Mouse (Mus musculus): ENCODE results near the gene Nicn1. TPM values are rescaled to one million over a fixed set of nuclear protein-coding genes. Genes with fewer than 3 reads are reported as not detected.
"Not testable (repeated sequence)": the region's sequence is repeated elsewhere in the genome, so short reads cannot be mapped to it uniquely, and the experiment has no call there.

Gene Nicn1
- total and polyA plus RNA-seq, 3 experiments: 17.5 to 24.9 (median 18.8) TPM

DNA sequence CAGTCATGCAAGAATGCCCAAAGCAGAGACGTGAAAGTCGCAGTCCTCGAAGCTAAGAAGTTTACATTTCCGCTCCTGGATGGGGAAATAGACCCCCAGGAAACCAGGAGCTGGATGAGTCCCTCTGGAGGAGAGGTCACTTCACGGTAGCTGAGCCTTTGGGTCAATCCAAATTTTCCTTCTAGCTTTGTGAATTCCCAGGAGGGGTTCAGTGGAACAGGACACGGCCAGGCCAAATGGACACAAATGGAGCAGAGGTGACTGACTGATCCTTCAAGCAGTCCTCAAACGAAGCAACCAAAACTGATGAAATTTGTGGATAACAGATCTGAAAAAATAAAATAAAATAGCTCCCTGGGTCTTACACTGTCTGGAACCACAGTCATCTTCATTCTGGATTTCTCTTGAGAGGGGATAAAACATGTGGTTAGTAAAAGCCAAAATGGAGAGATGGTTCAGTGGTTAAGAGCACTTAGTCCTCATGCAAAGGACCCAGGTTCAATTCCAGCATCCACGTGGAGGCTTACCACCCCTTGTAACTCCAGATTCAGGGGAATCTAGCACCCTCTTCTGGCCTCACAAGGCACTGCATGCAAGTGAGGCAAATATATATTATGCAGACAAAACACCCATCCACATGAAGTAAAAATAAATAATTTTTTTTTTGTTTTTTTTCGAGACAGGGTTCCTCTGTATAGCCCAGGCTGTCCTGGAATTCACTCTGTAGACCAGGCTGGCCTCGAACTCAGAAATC lies 11.4 kb upstream of the Nicn1 start:
- peak; percentile 47 for DNase-seq

DNA sequence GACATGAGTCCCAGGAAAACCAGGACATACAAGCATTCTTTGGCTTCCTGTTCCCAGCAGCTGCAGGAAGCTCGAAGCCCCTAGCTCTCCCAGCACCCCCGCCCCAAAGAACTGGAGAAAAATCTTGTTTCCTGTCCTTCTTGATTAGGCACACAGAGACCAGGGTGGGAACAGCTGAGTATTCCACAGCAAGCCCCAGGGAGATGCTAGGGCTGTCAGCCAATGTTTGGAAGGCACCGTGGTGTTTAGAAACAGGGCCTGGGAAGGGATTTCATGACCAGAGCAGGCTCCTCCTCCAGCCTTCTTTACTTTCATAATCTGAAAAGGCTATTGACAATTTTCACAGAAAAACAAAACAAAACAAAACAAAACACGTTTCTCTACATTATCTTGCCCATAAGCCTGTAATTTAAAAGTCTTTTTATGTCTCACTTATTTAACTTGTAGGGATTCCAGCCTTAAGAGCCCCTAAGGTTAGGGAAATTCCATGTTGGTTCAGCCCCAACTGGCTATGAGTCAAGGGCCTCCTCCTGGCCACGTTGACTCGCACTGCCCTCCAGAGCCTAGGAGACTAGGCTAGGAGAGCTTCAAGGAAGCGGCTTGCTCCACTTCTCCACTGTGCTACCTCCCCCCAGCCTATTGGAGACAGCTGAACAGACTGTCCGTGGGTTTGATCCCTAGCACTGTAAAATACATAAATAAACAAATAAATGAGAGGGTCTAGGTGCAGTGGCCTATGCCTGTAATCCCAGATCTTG lies 10.0 kb upstream of the Nicn1 start:
- DNase-seq: peak; percentile 77

DNA sequence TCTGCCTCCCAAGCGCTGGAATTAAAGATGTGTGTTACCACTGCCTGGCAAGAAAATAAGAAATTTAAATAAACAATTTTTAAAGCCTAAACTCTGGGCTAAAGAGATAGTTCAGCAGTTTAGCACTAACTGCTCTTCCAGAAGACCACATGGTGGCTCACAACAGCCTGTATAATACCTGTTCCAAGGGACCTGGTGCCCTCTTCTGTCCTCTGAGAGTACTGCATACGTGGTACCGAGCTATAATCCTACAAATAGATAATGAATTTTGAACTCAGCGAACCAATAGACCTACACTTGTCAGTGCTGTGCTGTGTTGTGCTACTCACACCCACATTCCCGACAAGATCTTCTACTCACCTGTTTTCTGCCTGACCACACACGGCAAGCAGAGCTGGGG lies 5.8 kb upstream of the Nicn1 start:
- DNase-seq: peak; percentile 72

DNA sequence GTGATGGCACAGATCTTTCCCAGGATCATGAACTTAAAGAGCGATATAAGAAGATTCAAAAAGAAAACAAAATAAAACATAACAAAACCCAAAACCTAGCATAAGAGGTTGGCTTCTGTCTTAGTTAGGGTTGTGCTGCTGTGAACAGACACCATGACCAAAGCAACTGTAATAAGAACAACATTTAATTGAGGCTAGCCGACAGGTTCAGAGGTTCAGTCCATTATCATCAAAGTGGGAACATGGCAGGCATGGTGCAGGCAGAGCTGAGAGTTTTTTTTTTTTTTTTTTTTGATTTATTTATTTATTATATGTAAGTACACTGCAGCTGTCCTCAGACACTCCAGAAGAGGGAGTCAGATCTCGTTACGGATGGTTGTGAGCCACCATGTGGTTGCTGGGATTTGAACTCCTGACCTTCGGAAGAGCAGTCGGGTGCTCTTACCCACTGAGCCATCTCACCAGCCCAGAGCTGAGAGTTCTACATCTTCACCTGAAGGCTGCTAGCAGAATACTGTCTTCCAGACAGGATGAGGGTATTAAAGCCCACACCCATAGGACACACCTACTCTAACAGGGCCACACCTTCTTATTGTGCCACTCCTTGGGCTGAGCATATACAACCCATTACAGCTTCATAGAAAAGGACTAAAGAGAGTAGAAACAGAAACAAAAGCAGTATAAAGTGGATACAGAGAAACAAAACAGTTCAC lies 2.5 kb upstream of the Nicn1 start:
- not testable (repeated sequence) for DNase-seq

DNA sequence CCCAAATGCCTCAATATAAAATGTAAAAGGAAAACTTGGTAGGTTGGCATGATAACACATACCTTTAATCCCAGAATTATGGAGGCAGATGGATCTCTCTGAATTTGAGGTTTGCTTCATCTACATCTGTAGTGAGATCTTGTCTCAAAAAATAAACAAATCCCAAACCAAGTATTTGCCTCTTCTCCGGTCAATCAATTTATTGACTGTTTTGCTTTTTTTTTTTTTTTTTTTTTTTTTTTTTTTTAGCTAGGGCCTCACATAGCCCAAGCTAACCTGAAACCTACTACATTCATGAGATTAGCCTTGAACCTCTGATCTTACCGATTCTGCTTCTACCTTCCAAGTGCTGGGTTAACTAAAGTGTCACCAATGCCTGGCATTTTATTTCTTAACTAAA lies 882 bp upstream of the Nicn1 start:
- no peak for DNase-seq

DNA sequence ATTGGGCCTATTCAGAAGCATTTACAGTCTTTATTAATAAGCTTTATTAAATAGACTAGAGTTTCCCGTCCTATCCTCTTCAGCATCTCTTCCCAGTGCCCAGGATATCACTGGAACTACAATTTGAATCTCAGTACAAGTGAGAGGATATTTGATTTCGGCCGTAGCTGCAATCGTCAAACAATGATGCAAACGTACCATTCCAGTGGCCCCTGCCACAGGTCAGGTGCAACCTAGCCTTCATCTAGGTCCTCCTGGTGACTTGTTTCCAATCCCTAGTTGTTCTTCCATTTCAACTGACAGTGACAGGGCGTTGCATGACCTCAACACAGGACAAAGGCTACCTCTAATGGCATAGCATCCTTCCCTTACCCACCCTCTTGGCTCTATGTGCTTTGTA lies 544 bp downstream of the Nicn1 start:
- no peak for DNase-seq

DNA sequence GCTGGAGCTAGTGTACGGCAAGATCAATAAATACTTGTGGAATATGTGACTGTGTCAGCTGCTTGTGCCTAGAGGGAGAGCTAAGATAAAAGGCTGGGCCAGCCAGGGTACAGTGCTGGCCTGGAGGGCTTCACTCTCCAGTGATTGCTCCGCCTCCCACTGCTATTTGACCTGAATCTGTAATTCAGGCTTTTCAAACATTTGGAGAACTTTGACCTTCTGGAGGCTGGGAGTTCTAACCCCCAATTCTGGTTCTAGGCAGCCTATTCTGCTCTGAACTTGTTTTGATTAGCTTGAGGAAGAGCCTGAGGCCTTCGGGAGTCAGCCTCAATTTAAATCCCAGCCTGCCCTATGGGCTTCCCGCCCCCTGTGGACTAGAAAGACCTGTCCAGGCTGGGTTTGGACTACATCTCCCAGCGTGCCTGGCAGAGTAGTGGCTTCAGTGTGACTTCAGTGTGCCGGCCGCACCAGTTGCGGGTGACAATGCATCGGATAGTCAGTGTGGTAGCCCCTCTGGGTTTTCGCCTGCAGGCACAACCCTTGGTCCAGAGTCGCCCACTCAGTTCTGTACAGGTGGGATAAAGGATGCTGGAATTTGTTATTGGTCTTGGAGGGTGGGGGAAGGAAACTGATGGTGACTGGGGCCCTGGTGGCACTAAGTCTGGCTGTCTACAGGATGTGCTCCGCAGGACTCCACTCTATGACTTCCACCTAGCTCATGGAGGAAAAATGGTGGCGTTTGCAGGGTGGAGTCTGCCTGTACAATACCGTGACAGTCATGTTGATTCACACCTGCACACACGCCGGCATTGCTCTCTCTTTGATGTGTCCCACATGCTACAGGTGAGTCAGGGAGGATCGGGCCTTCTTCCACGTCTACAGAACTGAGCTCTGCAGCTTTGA lies 6.5 kb downstream of the Nicn1 start, which contains the start of gene Amt:
Gene Amt, plus strand, starts transcription at position 401 of the 903 bp plus-strand sequence.
- DNase-seq: peak; percentile 13

DNA sequence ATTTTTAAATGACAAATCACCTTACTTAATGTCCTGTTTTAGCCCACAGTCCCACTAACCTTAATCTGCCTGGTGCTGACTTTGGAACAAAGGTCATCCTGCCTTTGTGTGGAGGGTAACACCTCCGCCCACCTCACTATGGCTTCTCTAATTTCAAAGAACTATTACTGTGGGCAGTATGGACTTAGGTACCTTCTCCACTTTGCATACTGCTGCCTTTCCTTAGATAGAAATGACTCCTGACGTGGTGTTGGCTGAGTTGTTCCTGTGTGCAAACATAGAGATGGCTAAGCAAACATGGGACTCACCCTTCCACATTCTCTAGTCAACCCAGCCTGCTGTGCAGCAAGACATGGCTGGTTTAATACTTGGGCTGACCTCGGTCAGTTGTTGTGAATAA lies 11.6 kb downstream of the Nicn1 start:
- DNase-seq: no peak

DNA sequence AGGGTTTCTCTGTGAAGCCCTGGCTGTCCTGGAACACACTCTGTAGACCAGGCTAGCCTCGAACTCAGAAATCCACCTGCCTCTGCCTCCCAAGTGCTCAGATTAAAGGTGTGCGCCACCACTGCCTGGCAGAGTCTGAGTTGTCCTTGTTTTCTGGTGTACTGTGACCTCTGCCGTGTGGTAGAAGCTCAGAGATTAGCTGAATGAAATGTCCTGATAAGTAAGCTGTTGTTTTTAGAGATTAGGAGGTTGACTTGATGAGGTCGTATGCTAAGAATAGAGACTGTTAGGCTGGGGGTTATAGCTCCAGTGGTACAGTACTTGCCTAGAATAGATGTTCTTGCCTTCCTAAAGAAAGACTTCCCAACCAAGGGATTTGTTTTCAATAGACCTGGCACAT lies 14.5 kb downstream of the Nicn1 start:
- no peak for DNase-seq

DNA sequence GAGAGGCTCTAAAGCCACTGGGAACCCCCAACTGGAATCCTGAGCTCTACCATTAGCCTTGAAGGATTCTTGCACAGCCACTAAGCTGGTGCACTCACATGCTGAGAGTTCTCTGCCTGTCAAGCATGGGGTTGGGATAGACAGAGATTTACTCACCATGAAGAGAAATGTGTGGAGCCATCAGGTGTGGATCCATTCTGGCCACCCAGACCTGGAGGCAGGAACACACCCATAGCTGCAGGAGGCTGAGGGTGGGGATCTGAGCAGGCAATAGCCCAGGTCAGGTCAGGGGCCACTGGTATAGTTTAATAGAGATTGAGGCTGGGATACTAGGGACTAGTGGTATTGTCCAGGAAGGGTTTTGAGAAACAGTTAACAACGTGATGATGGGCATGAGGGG lies 14.9 kb downstream of the Nicn1 start:
- peak; percentile 22 for DNase-seq

DNA sequence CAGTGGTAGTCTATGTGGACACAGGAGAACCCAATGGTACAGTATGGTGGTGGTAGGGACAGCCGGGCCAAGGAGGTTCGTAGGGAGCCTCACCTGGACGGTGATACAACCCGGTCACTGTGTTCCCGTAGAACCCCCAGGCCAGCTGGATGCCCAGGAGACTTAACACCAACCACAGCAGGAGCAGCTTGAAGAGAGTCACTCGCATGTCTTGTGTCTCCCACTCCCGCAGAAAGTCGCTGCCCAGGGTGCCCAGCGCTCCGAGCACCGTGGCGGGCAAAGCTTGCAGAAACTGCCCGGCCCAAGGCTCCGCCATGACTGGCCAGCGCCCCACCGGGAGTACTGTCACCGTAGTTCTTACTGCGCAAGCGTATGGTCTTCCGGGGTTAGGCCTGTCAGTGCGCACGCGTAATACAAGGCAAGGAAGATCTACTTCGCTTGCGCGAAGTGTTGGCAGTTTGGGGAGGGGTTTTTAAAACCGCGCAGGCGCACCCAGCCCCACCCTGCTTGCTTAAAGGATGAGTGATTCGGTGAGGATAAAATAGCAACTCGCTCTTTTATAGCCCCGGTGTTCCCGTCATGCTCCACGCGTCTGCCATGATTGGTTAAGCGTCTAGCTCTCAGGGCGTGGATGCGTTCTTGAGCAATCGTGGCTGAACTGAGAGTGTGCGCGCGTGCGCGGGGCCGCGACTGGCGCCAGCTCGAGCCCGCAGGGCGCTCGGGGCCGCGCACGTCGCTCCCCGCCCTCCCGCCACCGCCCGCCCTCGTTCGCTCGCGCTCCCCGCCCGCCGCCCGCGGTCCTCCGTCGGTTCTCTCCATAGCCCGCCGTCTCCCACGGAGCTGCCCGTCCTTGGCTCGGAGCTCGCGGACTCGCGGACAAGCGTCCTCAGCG lies 15.6 kb downstream of the Nicn1 start, which contains the start of the genes Rhoa and Tcta:
Gene Rhoa, plus strand, starts transcription at position 501 of the 892 bp plus-strand sequence.
Gene Tcta, minus strand, starts transcription at position 532 of the 892 bp plus-strand sequence.
- DNase-seq: peak; percentile 99

DNA sequence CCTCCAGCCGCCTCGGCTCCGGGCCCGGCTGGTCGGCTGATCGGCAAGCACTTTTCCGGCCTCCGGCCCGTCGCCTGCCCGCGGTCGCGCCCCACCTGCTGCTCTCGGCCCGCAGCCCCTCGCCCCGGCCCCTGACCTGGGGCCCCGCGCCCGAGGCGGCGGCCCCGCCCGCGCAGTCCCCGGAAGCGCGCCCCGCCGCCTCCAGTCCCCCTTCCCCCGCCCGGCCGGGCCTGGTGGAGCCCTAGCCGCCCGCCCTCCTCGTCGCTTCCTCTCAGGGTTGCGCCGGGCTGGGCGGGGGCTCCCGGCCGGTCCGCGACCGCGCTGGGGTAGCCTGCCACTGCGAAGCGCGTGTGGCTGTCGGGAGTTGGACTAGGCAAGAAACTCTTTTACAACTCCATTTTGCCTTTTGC lies 16.3 kb downstream of the Nicn1 start:
- peak; percentile 92 for DNase-seq

DNA sequence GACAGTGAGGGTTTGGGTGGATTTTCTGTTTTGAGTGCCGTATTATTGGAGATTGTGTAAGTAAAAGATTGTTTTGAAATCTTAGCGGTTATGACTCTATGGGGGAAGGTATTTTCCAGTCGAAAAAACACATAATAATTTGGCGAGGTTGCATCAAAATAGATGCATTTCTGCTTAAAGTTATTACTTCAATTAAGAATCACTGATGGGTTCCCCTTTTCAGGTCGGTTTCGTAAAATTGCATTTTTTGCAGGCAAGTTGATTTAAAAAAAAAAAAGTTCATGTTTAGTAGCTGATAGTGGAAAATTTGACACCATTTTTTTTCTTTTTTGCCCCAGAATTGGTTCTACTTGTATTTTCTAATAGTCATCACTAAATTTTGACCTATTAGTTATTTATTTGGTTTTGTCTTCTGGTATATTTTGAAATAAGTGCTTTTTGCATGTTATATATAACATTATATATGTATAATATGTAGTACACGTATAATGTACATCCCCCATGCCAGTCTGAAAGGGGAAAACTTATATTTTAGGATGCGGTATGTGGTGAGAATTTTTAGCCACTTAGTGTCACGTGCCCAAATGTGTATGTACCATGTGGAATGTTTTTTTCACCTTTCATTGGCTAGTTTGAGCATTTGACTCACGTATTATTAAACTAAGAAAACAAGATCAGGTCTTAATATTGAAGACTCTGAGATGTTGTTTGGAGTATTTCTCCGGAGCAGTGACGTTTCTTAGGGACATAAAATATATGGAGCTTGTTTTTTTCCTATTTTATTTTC lies 17.0 kb downstream of the Nicn1 start:
- no peak for DNase-seq

DNA sequence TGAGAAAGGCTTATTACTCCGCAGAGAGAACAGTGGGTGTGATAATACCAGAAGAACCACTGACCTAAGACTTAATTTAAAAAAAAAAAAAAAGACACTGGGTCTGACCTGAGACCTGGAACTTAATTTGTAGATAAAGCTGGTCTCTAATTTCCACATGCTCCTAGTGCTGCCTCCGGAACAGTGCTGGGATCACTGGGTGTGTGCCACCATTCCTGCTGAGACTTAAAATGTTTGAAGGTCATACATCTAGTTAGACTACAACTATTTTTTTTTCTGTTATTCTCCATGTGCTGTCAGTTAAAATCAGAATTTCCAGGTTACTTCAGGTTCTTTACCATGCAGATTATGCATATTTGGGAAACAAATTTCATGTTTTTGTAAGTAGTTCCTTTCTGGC lies 17.9 kb downstream of the Nicn1 start:
- no peak for DNase-seq

DNA sequence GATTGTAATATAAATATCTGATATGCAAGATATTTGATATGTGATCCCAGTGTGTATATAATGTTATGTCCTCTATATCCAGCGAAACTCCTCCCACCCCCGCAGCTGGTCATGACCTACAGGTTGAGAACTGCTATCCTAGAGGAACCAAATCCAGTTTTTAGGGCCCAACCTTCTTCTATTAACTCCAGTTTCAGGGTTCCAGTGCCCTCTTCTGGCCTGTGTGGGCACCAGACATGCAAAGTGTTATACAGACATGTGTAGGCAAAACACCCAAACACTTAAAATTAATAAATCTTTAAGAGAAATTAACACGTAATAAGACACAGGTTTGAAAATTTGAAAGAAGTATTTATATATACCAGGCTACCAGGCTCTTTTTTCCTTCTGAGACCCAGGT lies 27.3 kb downstream of the Nicn1 start:
- no peak for DNase-seq

DNA sequence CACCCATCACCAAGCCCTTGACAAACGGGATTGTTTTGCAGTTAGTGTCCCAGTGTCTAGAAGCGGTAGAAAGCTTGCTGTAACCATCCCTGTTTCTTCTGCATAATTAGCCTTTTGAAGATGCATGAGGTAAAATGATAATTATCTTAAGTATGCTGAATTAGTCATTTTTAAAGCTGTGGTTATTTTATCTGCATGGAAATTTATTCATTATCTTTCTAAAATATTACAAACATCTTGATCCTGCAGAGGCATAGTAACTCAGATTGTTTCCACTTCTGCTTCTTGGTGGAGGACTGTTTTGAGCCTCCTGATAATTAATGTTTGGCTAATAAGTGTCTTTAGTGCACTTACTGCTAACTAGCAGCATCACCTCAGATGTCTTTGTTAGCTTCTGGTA lies 28.2 kb downstream of the Nicn1 start:
- DNase-seq: no peak

DNA sequence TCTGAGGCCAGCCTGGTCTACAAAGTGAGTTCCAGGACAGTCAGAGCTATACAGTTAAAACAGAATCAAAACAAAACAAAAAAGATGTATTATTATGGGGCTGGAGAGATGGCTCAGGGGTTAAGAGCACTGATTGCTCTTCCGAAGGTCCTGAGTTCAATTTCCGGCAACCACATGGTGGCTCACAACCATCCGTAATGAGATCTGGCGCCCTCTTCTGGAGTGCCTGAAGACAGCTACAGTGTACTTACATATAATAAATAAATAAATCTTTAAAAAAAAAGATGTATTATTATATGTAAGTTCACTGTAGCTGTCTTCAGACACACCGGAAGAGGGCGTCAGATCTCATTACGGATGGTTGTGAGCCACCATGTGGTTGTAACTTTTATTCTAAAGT lies 31.8 kb downstream of the Nicn1 start:
- not testable (repeated sequence) for DNase-seq

DNA sequence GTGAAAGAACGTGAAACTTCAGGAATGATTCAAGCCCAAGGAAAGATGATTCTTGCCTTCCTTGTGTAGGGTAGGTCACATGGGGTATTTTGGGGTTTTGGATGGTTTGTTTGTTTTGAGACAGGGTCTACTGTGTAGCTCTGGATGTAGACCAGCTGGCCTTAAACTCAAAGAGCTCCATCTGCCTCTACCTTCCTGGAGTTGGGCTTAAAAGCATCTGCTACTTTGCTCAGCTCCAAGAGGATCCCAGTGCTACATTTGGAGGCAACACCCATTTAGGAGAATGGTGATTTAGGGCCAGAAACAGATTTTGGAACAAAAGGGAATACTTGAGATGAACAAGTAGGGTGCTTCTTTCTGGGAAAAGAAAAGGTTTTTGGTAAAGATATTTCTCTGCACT lies 34.6 kb downstream of the Nicn1 start:
- DNase-seq: no peak

DNA sequence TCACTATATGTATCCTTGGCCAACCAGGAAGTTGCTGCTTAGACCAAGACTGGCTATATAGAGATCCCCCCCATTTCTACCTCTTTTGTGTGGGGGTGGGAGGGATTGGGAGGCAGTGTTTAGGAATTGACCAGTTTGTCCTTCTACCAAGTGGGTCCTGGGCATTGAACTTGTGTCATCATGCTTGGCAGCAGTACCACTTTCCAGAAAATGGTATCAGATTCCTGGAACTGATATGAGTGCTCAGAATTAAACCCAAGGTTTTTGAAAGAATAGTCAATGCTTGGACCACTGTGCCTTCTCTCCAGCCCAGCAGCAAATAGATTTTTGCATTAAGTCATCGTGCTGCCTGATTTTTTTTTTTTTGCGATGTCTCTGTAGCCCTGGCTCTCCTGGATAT lies 35.6 kb downstream of the Nicn1 start:
- DNase-seq: no peak

All from adrenal gland, adult 2 months (tissue).